Mouse (Mus musculus): ENCODE results near the gene Wwtr1. TPM values are rescaled to one million over a fixed set of nuclear protein-coding genes. Genes with fewer than 3 reads are reported as not detected.

The Wwtr1 gene
- polyA plus RNA-seq, 1 experiment = 20.6 TPM

GRCm38 (mm10) chr3:57534450-57534849 is 41.3 kb downstream of the Wwtr1 start:
- TF ChIP-seq CTCF (IDR thresholded peaks at IDR 0.05; ENCODE audit: borderline replicate concordance, extremely low read depth, insufficient read depth, insufficient read length) = no peak
- TF ChIP-seq POLR2A (IDR thresholded peaks at IDR 0.05; ENCODE audit: borderline replicate concordance, extremely low read depth, insufficient read depth, insufficient read length, poor library complexity, severe bottlenecking) = no peak
- peak; percentile 91 for DNase-seq (ENCODE audit: low read depth)

- TF ChIP-seq CTCF (IDR thresholded peaks at IDR 0.05; ENCODE audit: borderline replicate concordance, extremely low read depth, insufficient read depth, insufficient read length) (no peak), POLR2A (IDR thresholded peaks at IDR 0.05; ENCODE audit: borderline replicate concordance, extremely low read depth, insufficient read depth, insufficient read length, poor library complexity, severe bottlenecking) (no peak)
- peak; percentile 31 for DNase-seq (ENCODE audit: low read depth)
Measured at GRCm38 (mm10) chr3:57533876-57534275, 41.8 kb downstream of the Wwtr1 start.

GRCm38 (mm10) chr3:57532991-57533725 is 42.6 kb downstream of the Wwtr1 start:
- TF ChIP-seq POLR2A (IDR thresholded peaks at IDR 0.05; ENCODE audit: borderline replicate concordance, extremely low read depth, insufficient read depth, insufficient read length, poor library complexity, severe bottlenecking) = no peak
- no peak for TF ChIP-seq CTCF (IDR thresholded peaks at IDR 0.05; ENCODE audit: borderline replicate concordance, extremely low read depth, insufficient read depth, insufficient read length)

GRCm38 (mm10) chr3:57530836-57531235 is 44.9 kb downstream of the Wwtr1 start:
- no peak for TF ChIP-seq POLR2A (IDR thresholded peaks at IDR 0.05; ENCODE audit: borderline replicate concordance, extremely low read depth, insufficient read depth, insufficient read length, poor library complexity, severe bottlenecking)
- no peak for TF ChIP-seq CTCF (IDR thresholded peaks at IDR 0.05; ENCODE audit: borderline replicate concordance, extremely low read depth, insufficient read depth, insufficient read length)
- DNase-seq (ENCODE audit: low read depth) = peak; percentile 67

More at GRCm38 (mm10) chr3:57532991-57533725, 42.6 kb downstream of the Wwtr1 start:
- no peak for DNase-seq (ENCODE audit: low read depth)

GRCm38 (mm10) chr3:57530221-57530620 is 45.5 kb downstream of the Wwtr1 start:
- DNase-seq (ENCODE audit: low read depth) = no peak
- no peak for TF ChIP-seq CTCF (IDR thresholded peaks at IDR 0.05; ENCODE audit: borderline replicate concordance, extremely low read depth, insufficient read depth, insufficient read length)
- no peak for TF ChIP-seq POLR2A (IDR thresholded peaks at IDR 0.05; ENCODE audit: borderline replicate concordance, extremely low read depth, insufficient read depth, insufficient read length, poor library complexity, severe bottlenecking)

- TF ChIP-seq POLR2A (IDR thresholded peaks at IDR 0.05; ENCODE audit: borderline replicate concordance, extremely low read depth, insufficient read depth, insufficient read length, poor library complexity, severe bottlenecking) = no peak
- no peak for TF ChIP-seq CTCF (IDR thresholded peaks at IDR 0.05; ENCODE audit: borderline replicate concordance, extremely low read depth, insufficient read depth, insufficient read length)
Measured at GRCm38 (mm10) chr3:57527154-57527553, 48.6 kb downstream of the Wwtr1 start.

GRCm38 (mm10) chr3:57523093-57523492 is 52.6 kb downstream of the Wwtr1 start:
- DNase-seq (ENCODE audit: low read depth) = no peak
- TF ChIP-seq CTCF (IDR thresholded peaks at IDR 0.05; ENCODE audit: borderline replicate concordance, extremely low read depth, insufficient read depth, insufficient read length) (no peak), POLR2A (IDR thresholded peaks at IDR 0.05; ENCODE audit: borderline replicate concordance, extremely low read depth, insufficient read depth, insufficient read length, poor library complexity, severe bottlenecking) (no peak)

More at GRCm38 (mm10) chr3:57527154-57527553, 48.6 kb downstream of the Wwtr1 start:
- no peak for DNase-seq (ENCODE audit: low read depth)

- DNase-seq (ENCODE audit: low read depth) = no peak
- TF ChIP-seq POLR2A (IDR thresholded peaks at IDR 0.05; ENCODE audit: borderline replicate concordance, extremely low read depth, insufficient read depth, insufficient read length, poor library complexity, severe bottlenecking) (no peak), CTCF (IDR thresholded peaks at IDR 0.05; ENCODE audit: borderline replicate concordance, extremely low read depth, insufficient read depth, insufficient read length) (no peak)
Measured at GRCm38 (mm10) chr3:57521876-57522275, 53.8 kb downstream of the Wwtr1 start.

GRCm38 (mm10) chr3:57519995-57520394 is 55.7 kb downstream of the Wwtr1 start:
- TF ChIP-seq POLR2A (IDR thresholded peaks at IDR 0.05; ENCODE audit: borderline replicate concordance, extremely low read depth, insufficient read depth, insufficient read length, poor library complexity, severe bottlenecking) (no peak), CTCF (IDR thresholded peaks at IDR 0.05; ENCODE audit: borderline replicate concordance, extremely low read depth, insufficient read depth, insufficient read length) (no peak)

GRCm38 (mm10) chr3:57516146-57516545 is 59.6 kb downstream of the Wwtr1 start:
- DNase-seq (ENCODE audit: low read depth) = peak; percentile 10
- TF ChIP-seq POLR2A (IDR thresholded peaks at IDR 0.05; ENCODE audit: borderline replicate concordance, extremely low read depth, insufficient read depth, insufficient read length, poor library complexity, severe bottlenecking) (no peak), CTCF (IDR thresholded peaks at IDR 0.05; ENCODE audit: borderline replicate concordance, extremely low read depth, insufficient read depth, insufficient read length) (no peak)

More at GRCm38 (mm10) chr3:57519995-57520394, 55.7 kb downstream of the Wwtr1 start:
- DNase-seq (ENCODE audit: low read depth) = no peak

- no peak for DNase-seq (ENCODE audit: low read depth)
- TF ChIP-seq CTCF (IDR thresholded peaks at IDR 0.05; ENCODE audit: borderline replicate concordance, extremely low read depth, insufficient read depth, insufficient read length) (no peak), POLR2A (IDR thresholded peaks at IDR 0.05; ENCODE audit: borderline replicate concordance, extremely low read depth, insufficient read depth, insufficient read length, poor library complexity, severe bottlenecking) (no peak)
Measured at GRCm38 (mm10) chr3:57515044-57515443, 60.7 kb downstream of the Wwtr1 start.

All from brain, embryonic 14.5 days (tissue).